Mouse (Mus musculus) c-Kit-positive CD71-positive TER-119-negative erythroid progenitor cells, embryonic 14.5 days (primary cell): Measurements from ENCODE around the gene Rps25.
A peak's percentile ranks its signal among the peaks of the same experiment; 100 is the strongest.
"Not testable (repeated sequence)": the region's sequence is repeated elsewhere in the genome, so short reads cannot be mapped to it uniquely, and the experiment has no call there.

ENCODE experiments used
- DNase-seq: peaks from one replicate; pipeline ENCODE4 v3.0.0-alpha.2; 2013; ENCODE audit warnings: low read depth

Gene Rps25

GRCm38 (mm10) chr9:44405011-44405410 is 1.9 kb upstream of the Rps25 start:
- DNase-seq, result no peak

GRCm38 (mm10) chr9:44407752-44408097 is 786 bp downstream of the Rps25 start:
- no peak for DNase-seq

- DNase-seq, result not testable (repeated sequence)
Observed at GRCm38 (mm10) chr9:44408693-44409092, 1.8 kb downstream of the Rps25 start.

DNA sequence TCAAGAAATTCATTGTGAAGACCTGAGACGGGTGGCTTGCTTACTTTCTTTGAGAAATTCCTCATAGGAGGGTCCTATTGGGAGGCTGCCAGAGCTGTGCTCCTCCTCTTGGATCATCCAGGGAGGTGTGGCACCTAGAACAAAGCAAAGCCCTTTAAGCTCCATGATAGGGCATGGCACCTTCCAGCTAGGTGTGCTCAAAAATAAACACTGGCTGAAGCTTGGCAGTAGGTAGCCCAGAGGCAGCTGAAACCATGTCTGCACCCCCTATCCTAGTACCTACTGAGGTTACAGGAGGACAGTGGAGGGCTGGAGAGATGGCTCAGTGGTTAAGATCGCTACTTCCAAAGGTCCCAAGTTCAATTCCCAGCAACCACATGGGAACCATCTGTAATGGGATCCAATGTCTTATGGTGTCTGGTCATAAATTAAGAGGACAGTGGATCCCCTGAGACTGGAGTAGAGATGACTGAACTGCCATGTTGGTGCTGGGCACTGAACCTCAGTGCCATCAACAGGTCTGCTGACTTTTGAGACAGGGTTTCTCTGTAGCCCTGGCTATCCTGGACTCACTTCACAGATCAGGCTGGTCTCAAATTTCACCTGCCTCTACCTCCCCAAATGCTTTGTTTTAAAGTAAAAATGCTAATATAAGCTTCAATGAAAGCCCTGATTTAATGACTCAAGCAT is 3.9 kb downstream of the Rps25 start:
- no peak for DNase-seq

GRCm38 (mm10) chr9:44411601-44412130 is 4.7 kb downstream of the Rps25 start:
- no peak for DNase-seq

DNA sequence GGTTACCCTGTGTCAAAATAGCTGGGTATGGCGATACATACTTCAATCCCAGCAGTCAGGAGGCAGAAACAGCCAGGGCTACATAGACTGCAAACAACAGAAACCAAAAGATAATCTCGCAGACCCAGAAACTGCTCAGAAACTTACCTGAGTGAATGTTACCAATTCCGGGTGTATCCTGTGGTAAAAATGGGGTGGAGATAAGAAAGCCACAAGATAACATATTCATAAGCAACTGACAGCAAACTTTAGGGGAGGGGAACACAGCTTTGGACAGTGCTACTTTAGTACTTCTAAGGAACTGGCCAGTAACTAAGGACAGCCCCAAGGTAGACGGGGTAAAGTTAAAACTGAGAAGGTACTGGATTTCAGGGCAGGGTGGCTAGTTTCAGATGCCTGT is 5.4 kb downstream of the Rps25 start:
- no peak for DNase-seq

GRCm38 (mm10) chr9:44412781-44413180 is 5.8 kb downstream of the Rps25 start:
- no peak for DNase-seq

DNA sequence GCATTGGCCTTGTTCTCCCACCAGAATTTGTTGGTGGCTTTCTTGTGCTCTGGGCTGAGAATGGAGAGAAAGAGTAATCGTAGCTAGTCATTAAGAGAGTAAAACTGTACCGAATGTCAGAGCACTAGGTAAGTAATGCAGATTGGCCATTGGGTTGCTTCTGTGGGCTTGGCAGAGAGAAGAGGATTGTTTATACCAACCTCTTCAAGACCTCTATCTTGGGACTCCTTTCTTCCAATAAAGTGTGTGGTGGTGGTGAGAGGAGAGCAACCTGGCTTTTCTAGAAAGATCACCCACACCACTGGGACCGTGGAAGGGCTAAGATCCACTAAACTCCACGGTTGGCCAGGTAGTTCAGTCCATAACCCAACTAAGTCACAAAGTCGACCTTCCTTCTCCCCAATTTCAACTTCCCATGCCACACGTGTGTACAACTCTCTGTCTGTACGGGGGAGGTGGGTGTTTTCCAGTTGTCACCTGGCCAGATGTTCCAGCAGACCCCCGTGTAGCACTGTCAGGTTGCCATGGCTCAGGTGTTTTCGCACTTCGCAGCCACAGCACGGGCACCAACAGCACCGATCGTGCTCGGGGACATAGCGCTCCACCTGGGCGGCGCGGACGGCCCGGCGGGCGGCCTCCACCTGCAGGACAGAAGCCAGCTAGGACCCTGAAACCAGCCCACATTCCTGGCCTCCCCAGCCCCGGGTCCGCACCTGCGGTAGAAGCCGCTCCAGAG is 10.4 kb downstream of the Rps25 start:
- no peak for DNase-seq

DNA sequence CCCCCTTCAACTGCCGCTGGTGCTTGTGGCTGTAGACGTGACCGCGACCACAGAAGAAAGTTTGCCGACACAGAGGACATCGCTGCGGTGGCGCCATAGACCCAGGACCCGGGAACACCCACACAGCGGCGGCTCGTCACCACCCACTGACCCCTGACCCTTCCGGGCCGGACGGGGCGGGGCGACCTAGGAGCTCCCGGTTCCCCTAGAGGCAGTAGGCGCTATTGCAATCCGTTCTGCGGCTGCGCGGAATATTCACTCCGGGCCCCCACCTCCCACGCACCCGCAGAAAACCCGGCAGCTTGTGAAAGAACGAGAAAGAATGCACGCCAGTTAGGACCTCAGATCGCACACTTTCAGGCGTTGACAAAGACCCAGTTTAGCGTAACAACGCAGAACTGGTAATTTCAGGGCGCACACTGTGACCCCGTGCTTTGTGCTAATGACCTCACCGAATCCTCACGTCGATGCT is 11.0 kb downstream of the Rps25 start:
- peak; percentile 87 for DNase-seq

GRCm38 (mm10) chr9:44418519-44419385 is 11.8 kb downstream of the Rps25 start, which contains the start of gene Ccdc84:
Gene Ccdc84 (minus strand): TSS chr9:44418569.
- DNase-seq, result no peak

DNA sequence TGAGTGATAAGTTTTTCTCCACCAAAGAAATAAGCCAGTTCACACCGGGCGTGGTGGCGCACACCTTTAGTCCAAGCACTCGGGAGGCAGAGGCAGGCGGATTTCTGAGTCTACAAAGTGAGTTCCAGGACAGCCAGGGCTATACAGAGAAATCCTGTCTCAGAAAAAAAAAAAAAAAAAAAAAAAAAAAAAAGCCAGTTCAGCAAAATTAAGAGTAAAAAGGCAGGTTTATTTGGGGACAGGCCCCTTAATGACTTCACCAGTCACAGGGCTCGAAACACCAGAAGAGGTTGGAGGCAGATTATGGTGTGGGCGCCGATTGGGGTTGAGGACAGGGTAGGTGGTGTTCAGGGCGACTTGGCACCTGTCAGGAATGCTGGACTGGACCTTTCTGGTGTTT is 12.8 kb downstream of the Rps25 start:
- not testable (repeated sequence) for DNase-seq

GRCm38 (mm10) chr9:44420280-44420898 is 13.4 kb downstream of the Rps25 start:
- no peak for DNase-seq

DNA sequence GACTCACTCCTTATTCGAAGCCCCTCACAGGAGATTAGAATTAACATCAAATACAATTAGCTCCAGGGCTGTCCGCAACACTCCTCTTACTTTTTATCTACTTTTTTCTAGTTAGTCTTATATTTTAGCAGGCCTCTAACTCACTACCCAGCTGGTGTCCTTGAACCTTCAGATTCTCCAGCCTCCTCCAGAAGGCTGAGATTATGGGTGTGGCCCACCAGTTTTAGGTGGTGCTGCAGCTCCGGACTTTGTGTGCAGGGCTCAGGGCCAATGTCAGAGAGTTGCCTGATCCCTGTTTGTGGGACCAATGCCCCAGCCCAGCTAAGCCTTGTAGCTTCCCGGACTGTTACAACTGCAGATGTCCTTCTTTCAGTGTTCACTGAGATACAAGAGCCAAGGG is 16.6 kb downstream of the Rps25 start:
- DNase-seq, result no peak

DNA sequence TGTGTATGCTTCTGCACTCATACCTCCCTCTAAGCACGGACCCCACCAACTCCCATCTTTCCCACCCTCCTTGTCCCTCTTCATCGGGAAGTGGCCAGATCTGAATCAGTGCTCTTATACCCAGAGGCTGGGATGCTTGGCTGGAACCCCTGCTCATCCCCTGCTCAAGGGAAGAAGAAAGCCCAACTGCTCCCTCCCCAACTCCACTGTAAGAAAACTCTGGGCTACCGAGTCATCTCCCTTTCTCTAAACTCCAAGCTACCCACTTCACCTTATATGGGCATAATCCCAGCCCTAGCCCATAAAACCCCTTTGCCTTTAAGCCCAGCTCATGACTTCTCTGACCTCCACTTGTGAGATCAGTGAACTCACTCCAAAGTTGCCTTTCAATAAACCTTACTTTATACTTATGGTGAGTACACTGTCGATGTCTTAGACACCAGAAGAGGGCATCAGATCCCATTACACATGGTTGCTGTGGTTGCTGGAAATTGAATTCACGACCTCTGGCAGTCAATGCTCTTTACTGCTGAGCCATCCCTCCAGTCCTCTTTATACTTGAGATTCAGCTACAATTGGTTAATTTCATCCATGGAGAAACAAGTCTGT is 25.7 kb downstream of the Rps25 start:
- no peak for DNase-seq

DNA sequence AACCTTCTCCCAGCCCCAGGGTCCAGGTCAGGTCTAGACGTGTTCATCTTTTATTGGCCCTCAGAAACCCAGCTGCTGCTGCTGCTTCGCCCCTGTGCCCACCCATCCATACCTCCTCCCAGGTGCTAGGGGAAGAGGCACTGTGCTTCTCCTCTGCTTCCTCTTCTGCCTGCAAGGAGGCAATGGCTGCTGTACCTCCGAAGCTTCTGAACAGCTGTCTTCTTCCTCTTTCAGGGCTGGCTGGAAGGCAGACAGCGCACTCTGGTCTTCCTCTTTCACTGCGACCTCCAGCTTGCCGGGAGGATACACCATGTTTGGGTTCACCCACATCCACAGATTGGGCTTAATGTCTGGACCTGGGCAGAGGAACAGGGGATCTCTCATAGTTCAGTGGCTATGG is 28.8 kb downstream of the Rps25 start:
- DNase-seq, result no peak

DNA sequence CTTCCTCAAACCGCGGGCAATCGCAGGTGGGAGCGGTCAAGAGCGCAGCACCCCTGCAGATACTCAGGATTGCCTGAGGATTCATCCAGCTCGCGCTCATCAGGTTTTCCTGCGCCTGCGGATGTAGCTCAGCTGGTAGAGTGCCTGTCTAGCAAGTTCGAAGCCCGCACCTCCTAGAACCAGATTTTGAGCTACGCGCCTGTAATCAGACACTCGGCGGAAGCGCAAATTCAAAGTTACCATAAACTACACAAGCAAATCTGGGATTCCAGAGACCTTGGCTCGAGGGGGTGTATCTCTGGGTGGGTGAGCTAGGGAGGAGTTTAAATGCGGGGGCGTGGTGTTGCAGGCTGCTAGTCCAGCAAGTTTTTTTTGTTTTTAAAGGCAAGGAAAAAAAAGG is 34.0 kb downstream of the Rps25 start, which contains the start of gene Foxr1:
TSS of gene Foxr1 (minus strand) at position 176 of the 400 bp plus-strand sequence.
- DNase-seq, result no peak

GRCm38 (mm10) chr9:44444402-44445025 is 37.6 kb downstream of the Rps25 start:
- not testable (repeated sequence) for DNase-seq

DNA sequence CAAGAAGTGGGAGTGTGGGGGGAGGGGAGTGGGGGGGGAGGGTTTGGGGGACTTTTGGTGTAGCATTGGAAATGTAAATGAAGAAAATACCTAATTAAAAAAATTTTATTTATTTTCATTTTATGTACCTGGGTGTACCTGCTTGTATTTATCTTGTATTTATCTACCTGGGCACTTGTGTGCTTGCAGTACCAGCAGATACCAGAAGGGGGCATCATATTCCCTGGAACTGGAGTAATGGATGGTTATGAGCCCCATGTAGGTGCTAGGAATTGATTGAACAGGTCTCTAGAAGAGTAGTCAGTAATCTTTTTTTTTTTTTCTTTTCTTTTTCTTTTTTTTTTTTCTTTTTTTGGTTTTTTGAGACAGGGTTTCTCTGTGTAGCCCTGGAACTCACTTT is 43.4 kb downstream of the Rps25 start:
- DNase-seq, result peak; percentile 23

DNA sequence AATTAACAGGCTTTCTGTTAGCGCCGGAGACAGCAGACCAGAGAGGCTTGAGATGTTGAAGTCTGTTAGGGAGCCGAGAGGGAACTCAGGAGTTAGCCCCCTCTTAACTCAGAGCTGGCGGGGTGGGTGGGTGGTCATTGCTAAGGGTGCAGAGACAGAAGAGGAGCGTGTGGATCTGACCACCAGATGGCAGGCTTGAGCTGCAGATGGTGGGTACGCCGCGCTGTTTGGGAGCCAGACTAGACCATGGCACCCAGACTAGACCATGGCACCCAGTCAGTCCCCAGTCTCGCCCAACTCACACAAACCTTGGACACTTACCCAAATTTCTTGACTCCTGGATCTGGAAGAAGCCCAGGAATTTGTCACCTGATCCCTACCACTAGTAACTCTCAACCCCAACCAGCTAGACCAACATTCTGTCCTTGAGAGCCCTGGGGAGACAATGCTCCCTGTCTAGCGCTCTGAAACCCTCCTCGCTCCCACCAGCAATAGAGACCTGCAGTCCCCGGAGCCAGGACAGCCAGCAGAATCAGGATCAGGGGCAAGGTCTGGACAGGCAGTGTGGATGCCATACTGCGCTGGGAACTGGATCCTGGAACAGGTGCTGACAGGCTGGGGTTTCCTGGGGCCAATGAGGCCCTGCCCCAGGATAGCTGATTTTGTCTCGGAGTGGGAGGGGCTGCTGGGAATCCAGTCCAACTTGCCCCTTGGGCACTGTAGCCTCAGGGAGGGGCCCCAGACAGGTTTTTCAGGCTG is 47.4 kb downstream of the Rps25 start:
- peak; percentile 50 for DNase-seq

- DNase-seq, result no peak
Observed at GRCm38 (mm10) chr9:44454891-44455220, 47.9 kb downstream of the Rps25 start, which contains the start of gene Upk2. Gene Upk2 (minus strand): TSS chr9:44454976.
